Mouse (Mus musculus): ENCODE data around the gene Olfr1513. TPM values are rescaled to one million over a fixed set of nuclear protein-coding genes. Genes with fewer than 3 reads are reported as not detected.
"Not testable (repeated sequence)": the region's sequence is repeated elsewhere in the genome, so short reads cannot be mapped to it uniquely, and the experiment has no call there.

Olfr1513 gene
- total RNA-seq, 1 experiment from 2014 or later: not detected

GRCm38 (mm10) chr14:52310343-52310742, 45.9 kb downstream of the Olfr1513 start:
- DNase-seq: not testable (repeated sequence)

- DNase-seq: no peak
Observed at GRCm38 (mm10) chr14:52306100-52306499, 50.1 kb downstream of the Olfr1513 start.

GRCm38 (mm10) chr14:52304644-52305271, 51.5 kb downstream of the Olfr1513 start, which contains the start of gene Mettl3:
Gene Mettl3, minus strand, starts transcription at chr14:52305128.
- DNase-seq: peak; percentile 87

- DNase-seq: not testable (repeated sequence)
Observed at GRCm38 (mm10) chr14:52303517-52303916, 52.7 kb downstream of the Olfr1513 start.

Other genes starting within 250 kb of the Olfr1513 start
- gene Rpgrip1, start 245.7 kb downstream of the Olfr1513 start, total RNA-seq (2021): 0.38 and 0.73 TPM in 2 replicates
- 60.0 and 61.3 TPM in 2 replicates for gene Supt16, start 159.0 kb downstream of the Olfr1513 start, total RNA-seq (2021)
- gene Chd8, start 98.6 kb downstream of the Olfr1513 start, total RNA-seq (2021): 104 and 109 TPM in 2 replicates
- gene Tox4, start 77.3 kb downstream of the Olfr1513 start, total RNA-seq (2021): 39.7 and 51.3 TPM in 2 replicates
- 35.7 and 37.8 TPM in 2 replicates for gene Rab2b, start 76.9 kb downstream of the Olfr1513 start, total RNA-seq (2021)
- 54.4 and 64.8 TPM in 2 replicates for gene Mettl3, start 51.3 kb downstream of the Olfr1513 start, total RNA-seq (2021)
- gene Sall2, start 27.6 kb downstream of the Olfr1513 start, total RNA-seq (2021): 8.7 and 9.5 TPM in 2 replicates
- not detected in 2 replicates for gene Olfr1512, start 22.8 kb upstream of the Olfr1513 start, total RNA-seq (2021)
- not detected in 2 replicates for gene Olfr1511, start 41.0 kb upstream of the Olfr1513 start, total RNA-seq (2021)
- gene Olfr1510, start 58.0 kb upstream of the Olfr1513 start, total RNA-seq (2021): not detected in 2 replicates
- gene Olfr1509, start 86.6 kb upstream of the Olfr1513 start, total RNA-seq (2021): not detected in 2 replicates
- gene Olfr1508, start 111.1 kb upstream of the Olfr1513 start, total RNA-seq (2021): not detected in 2 replicates
- gene Olfr1507, start 139.3 kb upstream of the Olfr1513 start, total RNA-seq (2021): not detected in 2 replicates